Mouse (Mus musculus) olfactory bulb, adult 2 months (tissue): Measurements from ENCODE around the gene Pgap3. TPM values are rescaled to one million over a fixed set of nuclear protein-coding genes. Genes with fewer than 3 reads are reported as not detected.
A peak's percentile ranks its signal among the peaks of the same experiment; 100 is the strongest.

Experiments used
- H3K27ac ChIP-seq: fragments of 200-500 bp; 2 replicates; pipeline ENCODE4 v1.5.1; 2012; ENCODE audit warnings: low read depth, low read length; ENCODE audit not compliant: insufficient read depth
- H3K4me1 ChIP-seq: fragments of 200-500 bp; 2 replicates; pipeline ENCODE4 v1.6.1; 2012; ENCODE audit warnings: low read length; ENCODE audit not compliant: control insufficient read depth, insufficient read depth
- H3K4me3 ChIP-seq: fragments of 200-500 bp; 2 replicates; pipeline ENCODE4 v1.5.1; 2012; ENCODE audit warnings: mild to moderate bottlenecking, low read depth, low read length, moderate library complexity; ENCODE audit not compliant: insufficient read depth
- CTCF ChIP-seq: fragments of 200-500 bp; IDR thresholded peaks from 2 replicates; pipeline ENCODE4 v1.5.1; 2012; ENCODE audit warnings: low read depth, mild to moderate bottlenecking, low read length, moderate library complexity; ENCODE audit not compliant: insufficient read depth
- POLR2A ChIP-seq: fragments of 200-500 bp; IDR thresholded peaks from 2 replicates; pipeline ENCODE4 v1.6.1; 2012; ENCODE audit warnings: mild to moderate bottlenecking, low read depth, low read length, moderate library complexity; ENCODE audit not compliant: insufficient read depth
- WGBS: fragments of 180-500 bp; shearing (Covaris S2); methylation state at CpG from one replicate; pipeline ENCODE4 v1.1.7; 2018; 5-methylcytosine and 5-hydroxymethylcytosine counted together
- polyA plus RNA-seq: library from polyadenylated mRNA; stranded (reverse); fragments of >200 nt; gene quantifications from 2 replicates; pipeline ENCODE4 v1.2.4, GENCODE M21; 2012; ENCODE audit warnings: low replicate concordance; ENCODE audit not compliant: missing spikeins, insufficient read depth, insufficient read length

The Pgap3 gene
- not detected in 2 replicates for polyA plus RNA-seq

DNA sequence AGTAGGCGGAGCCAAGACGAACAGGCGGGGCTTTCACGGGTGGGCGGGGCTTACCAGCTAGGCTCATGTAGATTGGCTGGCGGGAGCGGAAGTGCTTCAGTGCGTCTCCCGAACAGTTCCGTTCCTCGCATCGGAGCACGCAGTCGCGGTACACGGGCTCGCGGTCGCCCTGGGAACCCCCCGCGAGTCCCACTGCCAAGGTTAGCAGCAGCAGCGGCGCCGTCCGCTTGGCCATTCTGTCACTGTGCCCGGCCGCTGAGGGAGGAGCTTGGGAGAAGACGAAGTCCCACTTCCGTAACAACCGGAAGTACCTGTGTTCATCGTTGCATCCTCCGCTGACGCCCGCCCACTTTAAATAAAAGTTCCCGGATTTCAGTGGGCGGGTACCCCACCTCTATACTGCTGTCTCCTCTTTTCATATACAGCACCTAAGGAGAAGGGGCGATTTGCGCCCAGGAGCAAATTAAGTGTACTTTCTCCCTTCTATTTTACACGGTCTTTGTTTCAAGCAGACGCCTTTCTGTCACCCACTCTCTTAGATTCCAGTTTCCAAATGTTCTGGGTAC, at the start of gene Pgap3:
Gene Pgap3 (minus strand): TSS at position 330 of the 566 bp plus-strand sequence.
- under 1% methylated on average over 40 of the region's 40 CpGs for WGBS
- Histone ChIP-seq H3K27ac (peak within 1 kb of the TSS; percentile 82), H3K4me1 (peaks cover 2% of the 10 kb centered on the region; the same call in 1 of the 2 replicates), H3K4me3 (peak within 1 kb of the TSS; percentile 76)
- TF ChIP-seq POLR2A (0 out of 2 replicates have a peak, but pooled peaks have one; percentile 34), CTCF (no peak)

DNA sequence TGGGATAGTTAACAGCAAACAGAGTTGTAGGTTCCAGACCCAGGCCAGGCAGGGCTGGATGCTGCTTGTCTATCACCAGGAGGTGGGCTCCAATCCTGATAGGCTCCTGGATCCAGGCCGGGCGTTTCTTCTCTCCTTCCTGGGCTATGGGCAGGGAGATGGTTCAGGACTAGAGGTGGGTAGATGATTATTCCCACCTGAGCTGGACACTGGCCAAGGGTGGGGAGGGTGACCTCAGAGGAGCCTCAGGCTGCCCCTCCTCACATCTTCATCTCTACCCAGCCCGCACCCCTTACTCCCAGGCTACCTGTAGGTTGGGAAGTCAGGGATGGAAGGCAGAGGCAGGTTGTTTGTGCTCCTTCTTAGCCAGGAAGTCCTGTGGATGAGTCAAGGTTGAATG, 49.1 kb upstream of the Pgap3 start:
- no peak overlapping the region for H3K27ac ChIP-seq
- peaks cover 14% of the 10 kb centered on the region; the same call in 1 of the 2 replicates for H3K4me1 ChIP-seq
- TF ChIP-seq POLR2A (no peak), CTCF (no peak)
- H3K4me3 ChIP-seq, result no peak overlapping the region
- WGBS, result 86% methylated on average over 3 of the region's 3 CpGs

DNA sequence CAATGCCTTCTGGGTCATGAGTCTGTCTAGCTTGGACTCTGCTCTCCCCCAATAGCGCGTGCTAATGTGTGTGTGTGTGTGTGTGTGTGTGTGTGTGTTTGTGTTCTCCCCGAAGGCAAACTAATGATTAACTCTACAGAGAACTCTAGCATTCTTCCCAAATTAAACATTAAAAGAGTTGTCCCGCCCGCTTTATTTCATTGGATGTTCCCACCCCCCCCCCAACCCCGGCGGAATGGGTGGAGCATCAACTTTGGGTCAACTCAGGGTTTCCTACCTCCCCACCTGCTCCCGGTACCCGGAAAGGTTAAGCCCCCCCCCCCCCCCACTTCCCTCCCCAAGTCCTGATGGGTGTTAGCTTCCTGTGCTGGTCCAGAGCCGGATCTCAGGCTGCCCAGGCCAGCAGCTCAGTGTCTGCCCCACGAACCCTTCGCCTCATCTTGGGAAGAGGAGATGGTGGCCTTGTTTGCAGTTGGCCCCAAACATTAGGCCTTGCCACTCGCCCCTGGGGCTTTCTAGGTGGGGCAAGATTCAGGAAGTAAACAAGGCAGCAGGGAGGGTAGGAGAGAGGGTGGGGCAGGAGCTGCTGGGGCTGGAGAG, 48.0 kb upstream of the Pgap3 start:
- WGBS, result 48% methylated on average over 13 of the region's 13 CpGs
- TF ChIP-seq POLR2A, result no peak
- TF ChIP-seq CTCF, result no peak
- Histone ChIP-seq H3K4me3 (no peak overlapping the region), H3K27ac (no peak overlapping the region), H3K4me1 (peaks cover 14% of the 10 kb centered on the region; the same call in 1 of the 2 replicates)

DNA sequence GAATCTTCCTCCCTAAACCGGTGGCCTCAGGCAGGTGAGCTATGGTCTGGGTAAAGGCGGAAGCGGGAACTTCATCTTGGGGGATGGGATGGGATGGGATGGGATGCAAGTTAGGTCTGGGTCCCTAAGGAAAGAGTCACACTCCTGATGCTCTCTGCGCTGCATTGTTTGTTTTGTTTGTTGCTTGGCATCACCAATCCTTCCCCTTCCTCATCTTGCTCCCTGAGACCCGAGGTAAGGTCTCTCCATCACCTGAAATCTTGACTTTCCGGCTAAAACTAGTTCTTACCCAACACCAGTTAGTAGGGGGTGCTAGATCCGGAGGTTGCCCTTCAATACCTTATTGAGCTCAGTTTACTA, 47.2 kb upstream of the Pgap3 start:
- no peak overlapping the region for H3K27ac ChIP-seq
- H3K4me1 ChIP-seq, result peaks cover 14% of the 10 kb centered on the region; the same call in 1 of the 2 replicates
- TF ChIP-seq POLR2A (no peak), CTCF (no peak)
- no peak overlapping the region for H3K4me3 ChIP-seq
- WGBS, result 35% methylated on average over 7 of the region's 7 CpGs

DNA sequence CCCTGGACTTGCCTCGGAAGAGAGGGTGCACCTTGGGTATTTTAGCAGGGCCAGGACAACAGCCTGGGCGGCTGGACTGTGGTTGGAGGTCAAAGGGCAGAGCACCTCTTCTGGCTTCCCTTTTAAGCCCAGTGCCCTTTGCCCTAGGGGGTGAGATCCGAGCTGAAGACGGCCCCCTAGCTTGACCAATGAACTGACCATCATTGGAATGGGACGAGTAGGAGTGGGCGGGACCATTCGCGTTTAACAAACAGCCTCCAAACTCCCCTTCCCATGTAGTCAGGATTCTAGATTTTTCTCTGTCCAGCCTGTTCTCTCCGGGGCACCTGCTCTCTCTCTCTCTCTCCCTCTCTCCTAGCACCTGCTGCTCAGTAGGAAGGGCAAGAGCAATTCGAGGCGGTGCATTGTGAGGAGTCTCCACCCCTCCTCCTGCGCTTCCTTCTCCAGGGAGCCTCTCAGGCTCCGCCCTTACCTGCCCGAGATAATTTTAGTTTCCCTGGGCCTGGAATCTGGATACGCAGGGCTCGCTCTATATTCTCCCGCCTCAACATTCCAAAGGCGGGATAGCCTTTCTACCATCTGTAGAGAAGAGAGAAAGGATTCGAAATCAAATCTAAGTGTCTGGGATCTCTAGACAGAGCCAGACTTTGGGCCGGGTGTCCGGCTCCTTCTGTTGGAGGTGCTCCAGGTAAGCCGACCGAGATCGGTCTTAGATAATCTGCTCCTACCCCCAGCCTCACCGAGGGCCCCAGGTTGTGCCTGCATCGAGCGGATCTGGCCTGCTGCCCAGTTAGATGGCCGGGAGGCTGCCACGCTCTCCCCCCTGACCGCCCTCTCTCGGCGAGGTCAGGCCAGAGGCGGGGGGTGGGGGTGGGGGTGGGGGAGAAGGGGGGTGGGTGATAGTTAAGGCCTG, 46.5 kb upstream of the Pgap3 start:
- Histone ChIP-seq H3K4me3 (no peak overlapping the region), H3K4me1 (peaks cover 14% of the 10 kb centered on the region; the same call in 1 of the 2 replicates), H3K27ac (no peak overlapping the region)
- no peak for TF ChIP-seq CTCF
- no peak for TF ChIP-seq POLR2A
- 12% methylated on average over 33 of the region's 33 CpGs for WGBS

DNA sequence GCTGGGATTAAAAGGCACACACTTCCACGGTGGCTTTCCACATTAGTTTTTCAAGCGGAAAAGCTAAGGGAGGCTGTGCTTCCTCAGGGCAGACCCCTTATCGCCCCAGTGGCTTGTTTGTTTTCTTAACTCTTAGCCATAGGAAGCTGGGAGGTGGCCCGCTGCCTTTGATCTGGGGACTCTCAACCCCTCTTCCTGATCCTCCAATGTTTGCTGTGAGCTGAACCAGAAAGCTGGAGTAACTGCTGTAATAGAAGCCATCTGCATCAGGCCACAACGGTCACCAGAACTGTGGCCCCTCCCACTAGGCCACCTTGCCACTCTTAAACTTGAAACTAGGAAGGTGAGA, 45.9 kb upstream of the Pgap3 start, which contains the start of gene Grb7:
Gene Grb7 (plus strand): TSS at position 182 of the 349 bp plus-strand sequence.
- Histone ChIP-seq H3K27ac (no peak within 1 kb of the TSS), H3K4me1 (peaks cover 14% of the 10 kb centered on the region; the same call in 1 of the 2 replicates), H3K4me3 (no peak within 1 kb of the TSS)
- TF ChIP-seq CTCF (no peak), POLR2A (no peak)
- 48% methylated on average over 5 of the region's 5 CpGs for WGBS

DNA sequence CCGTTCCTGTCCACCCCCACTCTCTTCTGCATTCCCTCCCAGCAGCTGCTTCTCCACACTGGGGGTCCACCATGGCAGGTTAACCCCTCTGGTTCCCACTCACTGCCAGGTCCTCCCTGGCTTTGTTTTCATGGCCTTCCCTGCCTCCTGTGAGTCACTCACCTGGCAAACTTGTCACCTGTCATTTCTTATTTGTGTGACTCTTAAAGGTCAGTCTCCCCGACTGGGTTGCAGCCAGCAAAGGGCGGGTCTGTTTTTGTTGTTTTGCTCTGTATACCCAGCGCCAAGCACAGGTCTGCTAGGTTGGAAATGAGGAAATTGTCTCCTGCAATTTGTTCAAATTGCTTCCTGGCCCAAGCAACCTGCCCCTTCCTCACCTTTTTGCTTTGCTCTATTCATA, 45.4 kb upstream of the Pgap3 start:
- 82% methylated on average over 4 of the region's 4 CpGs for whole genome bisulfite sequencing
- H3K4me3 ChIP-seq, result no peak overlapping the region
- peaks cover 13% of the 10 kb centered on the region; the same call in 1 of the 2 replicates for H3K4me1 ChIP-seq
- H3K27ac ChIP-seq, result no peak overlapping the region
- TF ChIP-seq CTCF, result no peak
- no peak for TF ChIP-seq POLR2A

DNA sequence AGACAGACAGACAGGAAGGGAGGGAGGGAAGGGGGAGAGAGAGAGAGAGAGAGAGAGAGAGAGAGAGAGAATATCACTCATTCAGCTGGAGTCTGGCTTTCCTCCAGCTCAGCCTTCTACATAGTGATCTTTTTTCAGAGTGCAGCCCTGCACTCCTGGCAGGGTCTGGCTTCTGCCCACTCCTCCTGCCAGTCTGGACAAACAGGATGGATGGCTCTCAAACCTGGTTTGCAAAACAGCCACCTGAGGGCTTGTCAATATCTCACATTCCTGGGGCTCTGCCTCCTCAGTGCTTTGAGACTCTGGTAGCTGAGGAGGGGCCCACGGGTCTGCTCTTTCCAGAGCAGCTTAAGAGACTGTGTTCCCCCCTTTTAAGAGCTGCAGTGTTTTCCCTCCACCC, 44.9 kb upstream of the Pgap3 start:
- Histone ChIP-seq H3K4me1 (peaks cover 9% of the 10 kb centered on the region; the same call in 1 of the 2 replicates), H3K4me3 (no peak overlapping the region), H3K27ac (no peak overlapping the region)
- WGBS, result 47% methylated on average over 1 of the region's 1 CpGs
- no peak for TF ChIP-seq POLR2A
- no peak for TF ChIP-seq CTCF
